Mouse (Mus musculus) spleen, postnatal 4 days (tissue): Measurements from ENCODE around the gene Plpp3.

ENCODE experiments used
- DNase-seq, 2 experiments: peaks; one replicate each; pipeline ENCODE4 v3.0.0; 2022; ENCODE audit warnings: low spot score in 2 of 2

Plpp3 gene

DNA sequence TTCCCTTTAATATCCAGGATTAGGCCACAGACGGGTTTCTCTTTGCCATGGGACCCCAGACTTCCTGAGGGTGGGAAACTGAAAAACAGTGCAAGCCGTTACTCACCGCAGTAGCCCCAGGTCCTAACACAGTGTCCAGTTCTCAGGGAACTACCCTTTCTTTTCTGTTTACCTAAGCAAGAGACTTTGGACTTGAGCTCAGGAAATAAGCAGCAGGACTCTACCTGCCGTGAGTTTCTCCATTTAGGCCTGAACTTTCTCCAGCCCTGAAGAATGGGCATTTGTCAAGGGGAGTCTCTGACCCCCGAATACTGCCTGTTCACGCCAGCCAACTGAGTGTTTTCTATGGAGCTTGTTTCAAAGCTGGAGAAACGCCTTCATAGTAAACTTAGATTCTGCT, 31.7 kb downstream of the Plpp3 start:
- no peak for DNase-seq

DNA sequence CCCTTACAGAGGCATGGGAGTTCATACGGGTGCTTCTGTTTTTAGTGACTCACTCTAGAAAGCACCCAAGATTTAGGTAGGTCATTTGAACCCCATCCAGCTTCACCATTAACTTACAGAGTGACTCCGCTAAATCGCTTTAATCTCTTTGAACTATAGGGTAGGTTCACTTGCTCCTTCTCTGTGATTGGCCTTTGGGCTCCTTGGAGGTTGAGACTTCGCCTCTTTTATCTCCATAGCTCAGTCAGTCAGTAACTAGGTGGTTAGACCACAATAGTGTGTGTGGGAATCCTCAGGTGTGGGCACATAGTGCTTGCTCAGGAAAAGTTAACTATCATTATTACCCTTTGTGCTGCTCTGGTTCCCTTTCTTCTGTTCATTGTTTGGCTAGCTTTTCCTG, 33.7 kb downstream of the Plpp3 start:
- no peak for DNase-seq

DNA sequence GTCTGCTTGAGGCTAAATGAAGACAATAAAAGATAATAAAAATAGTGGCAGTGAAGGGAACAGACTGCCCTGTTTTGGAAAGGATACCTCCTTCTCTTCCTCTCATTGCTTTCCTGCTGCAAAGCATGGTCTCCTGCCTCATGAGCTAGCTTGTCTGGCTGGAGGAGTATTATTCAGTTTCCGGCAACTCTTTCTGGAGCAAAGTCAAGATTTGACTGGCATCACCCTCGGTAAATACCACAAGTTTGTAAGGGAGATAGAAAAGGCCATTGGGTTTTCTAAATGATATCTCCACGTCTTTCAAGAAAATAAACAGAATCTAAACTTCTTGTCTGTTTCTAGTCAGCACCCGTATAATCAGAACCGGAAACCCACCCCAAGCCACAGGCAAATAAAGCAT, 34.4 kb downstream of the Plpp3 start:
- no peak for DNase-seq

DNA sequence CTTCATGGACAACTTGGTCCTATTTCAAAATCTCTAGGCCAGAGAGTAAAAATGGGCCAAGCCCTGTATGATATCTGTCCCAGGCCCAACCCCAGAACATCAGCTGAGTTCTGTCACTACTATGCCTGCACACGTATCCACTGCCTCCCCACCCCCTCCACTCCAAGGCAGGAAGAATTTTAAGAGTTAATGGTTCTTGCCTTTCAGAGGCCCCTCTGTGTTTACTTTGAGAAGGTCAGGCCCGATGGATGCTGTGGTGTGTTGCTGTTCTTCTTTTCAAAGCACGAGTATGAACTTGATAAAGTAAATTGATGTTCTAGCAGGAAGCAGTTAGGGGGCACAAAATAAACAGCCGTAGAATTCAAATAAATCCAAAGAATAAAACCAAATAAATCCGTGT, 35.5 kb downstream of the Plpp3 start:
- no peak for DNase-seq

DNA sequence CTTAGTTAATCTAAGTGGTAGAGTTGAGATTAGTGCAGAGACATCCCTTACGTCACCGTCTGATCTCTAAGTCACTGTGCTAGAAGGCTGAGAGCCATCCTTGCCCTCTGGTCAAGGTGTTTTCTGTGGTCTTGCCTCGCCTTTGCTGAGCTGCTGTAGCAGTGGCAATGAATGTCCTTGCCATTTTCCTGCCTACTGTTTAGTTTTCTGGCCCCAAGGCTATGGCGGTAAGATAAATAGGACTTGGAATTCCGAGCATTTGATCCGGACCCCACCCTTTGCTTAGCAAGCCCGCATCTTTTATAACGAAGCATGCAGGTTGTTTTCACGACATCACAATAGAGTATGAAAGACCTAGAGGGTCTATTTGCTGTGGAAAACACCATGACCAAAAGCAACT, 38.1 kb downstream of the Plpp3 start:
- no peak for DNase-seq

DNA sequence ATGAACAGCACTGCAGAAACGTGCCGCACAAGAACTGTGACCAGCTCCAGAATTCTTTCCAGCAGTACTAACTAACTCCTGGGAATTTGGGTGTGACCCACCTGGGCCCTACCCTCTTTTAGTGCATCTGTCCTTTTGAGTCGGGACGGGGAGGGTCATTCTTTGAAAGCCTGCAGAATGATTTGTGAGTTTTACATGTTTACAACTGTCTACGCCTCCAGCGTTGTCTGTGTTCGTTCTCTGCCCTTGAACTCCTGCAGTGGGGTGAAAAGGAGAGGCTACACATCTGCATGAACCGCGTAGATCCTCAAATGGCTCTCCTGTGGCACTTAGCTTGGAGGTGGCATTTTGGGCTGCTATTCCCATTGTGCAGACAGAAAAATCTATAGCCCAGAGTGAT, 39.0 kb downstream of the Plpp3 start:
- DNase-seq = no peak

DNA sequence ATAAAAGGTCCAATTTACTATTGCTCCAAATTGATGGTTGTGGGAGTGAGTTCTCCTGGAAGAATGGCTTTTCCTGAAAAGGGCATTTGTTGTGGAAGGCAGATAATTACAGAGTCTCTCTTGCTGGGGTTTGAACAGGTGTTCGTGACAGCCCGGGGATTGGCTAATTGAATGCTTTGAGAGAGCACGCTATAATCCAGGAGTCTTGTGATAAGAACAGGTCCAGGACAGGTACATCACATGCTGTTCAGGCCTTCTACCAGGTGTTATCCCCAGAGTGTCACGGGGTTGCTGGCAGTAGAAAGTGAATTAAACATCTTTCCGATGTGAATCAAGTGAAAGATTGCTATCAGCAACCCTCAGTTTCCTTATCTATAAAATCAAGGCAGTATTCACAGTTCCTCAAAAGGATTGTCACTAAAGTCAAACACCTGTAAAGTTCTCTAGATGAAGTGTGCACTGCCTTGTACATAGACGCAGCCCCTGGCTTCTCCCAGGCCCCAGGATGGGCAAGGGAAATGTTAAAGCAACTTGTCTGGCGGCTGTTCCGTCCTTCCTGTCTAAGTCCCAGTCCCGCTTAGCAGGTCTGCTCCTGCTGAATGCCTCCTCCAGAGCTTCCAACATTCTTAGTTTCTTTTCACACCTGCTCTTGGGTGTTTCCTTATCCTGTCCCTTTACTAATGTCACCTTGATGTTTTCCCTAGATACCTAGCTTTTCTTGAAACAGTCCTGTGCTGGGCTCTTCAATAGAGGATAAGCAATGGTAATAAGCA, 40.0 kb downstream of the Plpp3 start:
- no peak for DNase-seq

DNA sequence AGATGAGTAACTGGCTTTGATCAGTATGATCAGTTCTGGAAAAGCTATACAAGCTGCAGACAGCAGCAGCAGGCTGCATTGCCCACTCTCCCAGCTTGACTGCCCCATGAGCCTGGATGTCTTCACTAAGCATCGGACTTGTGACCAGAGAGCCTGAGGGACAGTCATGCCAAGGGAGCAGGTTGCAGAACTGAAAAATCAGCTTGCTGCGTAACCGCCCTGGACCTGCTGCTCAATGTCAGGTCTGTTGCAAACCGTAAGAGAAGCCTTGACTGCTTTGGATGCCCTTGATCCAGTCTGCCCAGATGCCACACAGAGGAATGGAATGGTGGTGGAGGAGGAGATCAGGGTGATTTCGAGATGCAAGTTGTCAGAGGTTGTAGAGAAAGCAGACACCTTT, 41.5 kb downstream of the Plpp3 start:
- DNase-seq = no peak

DNA sequence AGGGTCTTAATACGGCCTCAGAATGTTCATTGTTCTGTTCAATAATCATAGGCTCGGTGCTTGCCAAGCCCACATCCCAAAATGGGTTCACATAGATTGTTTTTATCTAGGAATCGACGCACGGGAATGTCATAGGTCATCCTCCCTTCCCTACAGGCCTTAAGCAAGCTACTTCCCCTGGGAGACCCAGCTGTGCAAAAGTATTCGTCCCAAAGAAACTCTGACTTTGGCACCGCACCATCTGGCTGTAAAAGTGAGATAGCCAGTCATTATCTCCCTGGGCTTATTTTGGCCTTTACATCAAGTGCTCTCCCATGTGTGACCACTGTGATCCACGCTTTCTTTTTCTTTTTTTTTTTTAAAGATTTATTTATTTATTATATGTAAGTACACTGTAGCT, 42.2 kb downstream of the Plpp3 start:
- no peak for DNase-seq

DNA sequence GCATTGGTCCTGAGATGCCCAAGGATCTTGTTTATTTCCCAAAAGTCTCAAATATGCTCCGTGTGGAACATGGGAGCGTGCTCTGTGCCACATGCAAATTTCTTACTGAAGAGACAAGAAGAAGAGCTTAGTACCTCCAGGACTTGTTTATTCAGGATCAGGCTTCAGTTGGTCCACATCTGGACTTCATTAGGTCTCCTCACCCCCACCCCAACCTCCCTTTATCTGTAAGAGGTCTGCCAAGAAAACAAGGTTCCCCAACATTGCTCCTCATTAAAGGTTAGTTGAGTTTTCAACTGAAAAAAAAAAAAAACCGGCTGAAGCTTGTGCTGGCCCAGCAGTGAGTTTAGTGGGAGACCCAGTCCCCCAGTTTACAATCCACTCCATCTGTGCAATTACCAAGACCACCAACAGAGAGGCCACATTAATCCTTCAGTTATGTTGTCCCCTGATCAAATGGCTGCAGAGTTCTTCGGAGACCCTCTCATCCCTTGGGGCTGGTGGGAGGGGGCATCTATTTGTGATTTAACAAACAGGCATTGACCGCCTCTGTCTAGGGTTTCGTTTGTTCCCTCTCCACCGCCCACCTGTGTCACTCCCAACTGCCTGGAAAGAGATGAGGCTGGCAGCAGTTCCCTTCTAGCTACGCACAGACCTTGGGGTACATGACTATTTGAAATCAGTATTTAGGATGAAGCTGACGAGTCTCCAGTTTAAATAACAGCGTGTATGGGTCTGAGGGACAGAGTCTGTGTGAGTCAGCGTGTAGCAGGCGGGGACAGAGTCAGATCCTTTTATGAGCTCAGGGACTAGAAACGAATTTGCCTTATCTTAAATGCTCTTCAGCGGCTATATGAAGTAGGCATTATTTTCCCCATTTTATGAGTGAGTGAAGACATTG, 43.7 kb downstream of the Plpp3 start:
- no peak for DNase-seq

DNA sequence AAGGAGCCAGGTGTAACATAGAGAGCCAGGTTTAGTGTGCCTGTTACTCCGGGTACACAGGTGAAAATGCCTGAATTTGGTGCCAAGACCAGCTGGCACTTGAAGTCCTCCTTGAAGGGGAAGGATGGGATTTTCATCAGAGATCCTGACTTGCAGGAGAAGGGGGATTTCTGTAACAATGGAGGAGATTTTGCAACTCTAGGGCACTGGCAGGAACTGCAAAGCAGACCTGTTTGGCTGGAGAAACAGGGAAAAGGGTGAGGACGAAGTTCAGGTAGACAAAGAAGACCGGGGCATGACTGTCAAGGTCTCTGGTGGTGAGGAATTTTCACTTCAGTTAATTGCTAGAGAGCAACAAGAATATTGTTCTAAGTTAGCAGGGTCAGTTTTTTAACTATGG, 45.3 kb downstream of the Plpp3 start:
- no peak for DNase-seq

DNA sequence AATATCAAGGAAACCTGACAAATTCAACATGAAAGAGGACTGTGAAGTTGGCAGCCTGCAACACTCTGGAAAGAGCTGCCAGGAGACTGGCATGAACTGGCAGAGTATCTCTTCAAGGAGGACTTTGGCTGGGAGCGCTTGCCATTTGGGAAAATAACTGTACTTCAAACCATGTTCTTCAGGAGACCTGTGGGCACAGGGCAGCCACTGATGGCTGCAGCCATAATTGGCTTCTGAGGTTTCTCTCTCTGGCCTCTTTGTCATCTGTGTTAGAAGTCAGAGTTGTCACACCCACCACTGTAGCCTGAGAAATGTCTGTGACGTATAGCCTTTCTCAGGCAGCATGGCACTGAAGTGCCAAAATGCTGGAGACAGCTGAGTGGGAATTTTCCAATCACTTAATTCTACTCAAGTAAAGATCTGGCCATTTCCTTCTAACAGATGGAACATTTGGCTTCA, 46.2 kb downstream of the Plpp3 start:
- DNase-seq = no peak

DNA sequence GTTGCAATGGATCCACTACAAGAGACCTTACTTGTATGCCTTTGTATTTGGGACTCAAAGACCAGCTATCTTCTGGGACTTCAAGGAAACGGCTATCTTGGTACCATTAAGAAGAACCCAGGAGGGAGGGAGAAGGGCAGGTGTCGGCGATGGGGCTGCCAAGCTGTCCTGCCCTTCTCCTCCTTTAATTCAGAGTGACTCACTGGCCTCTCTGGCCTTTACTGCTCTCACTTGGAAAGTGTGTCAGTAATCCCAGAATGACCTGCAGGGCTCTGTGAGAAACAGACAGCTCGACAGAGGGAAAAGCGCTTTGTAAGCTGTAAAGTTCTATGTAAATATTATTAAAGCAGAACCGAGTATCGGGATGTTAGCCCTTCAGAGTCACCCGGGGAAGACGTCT, 46.9 kb downstream of the Plpp3 start:
- DNase-seq = no peak

DNA sequence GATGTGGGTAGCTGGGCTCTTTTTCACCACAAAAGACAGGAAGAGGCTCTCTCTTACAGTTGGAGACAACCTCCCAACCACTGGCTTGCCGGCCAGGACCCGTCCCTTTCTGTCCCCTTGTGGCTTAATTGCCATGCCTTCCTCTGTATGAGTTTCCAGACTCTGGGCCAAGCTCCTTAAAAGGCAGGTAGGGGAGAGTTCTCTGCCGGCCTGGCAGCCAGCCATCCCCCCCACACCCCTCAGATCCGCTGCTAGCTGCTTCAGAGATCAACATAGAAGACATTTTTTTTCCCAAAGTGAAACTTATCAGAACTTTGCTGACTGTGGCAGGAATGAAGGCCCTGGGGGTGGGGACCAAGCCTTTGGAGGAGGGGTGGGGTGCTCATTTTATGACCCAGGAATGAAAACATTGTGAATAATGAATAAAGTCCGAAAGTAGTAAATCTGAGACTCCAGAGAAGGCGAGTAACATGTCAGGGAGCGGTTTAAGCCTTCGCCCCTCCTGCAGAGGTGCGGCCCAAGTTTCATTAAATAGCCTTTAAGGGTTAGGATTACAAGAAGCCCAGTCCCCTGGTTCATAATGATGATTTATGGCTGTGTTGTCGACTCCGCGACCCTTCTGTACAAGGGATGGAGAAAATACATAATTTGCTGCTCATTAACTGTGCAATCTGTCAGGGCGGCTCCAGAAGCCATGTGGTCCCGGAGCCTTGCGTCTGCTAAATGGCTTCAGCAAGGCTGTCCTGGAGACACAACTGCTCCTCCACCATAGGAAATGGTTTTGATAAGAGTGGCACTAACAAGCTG, 48.1 kb downstream of the Plpp3 start:
- no peak for DNase-seq

DNA sequence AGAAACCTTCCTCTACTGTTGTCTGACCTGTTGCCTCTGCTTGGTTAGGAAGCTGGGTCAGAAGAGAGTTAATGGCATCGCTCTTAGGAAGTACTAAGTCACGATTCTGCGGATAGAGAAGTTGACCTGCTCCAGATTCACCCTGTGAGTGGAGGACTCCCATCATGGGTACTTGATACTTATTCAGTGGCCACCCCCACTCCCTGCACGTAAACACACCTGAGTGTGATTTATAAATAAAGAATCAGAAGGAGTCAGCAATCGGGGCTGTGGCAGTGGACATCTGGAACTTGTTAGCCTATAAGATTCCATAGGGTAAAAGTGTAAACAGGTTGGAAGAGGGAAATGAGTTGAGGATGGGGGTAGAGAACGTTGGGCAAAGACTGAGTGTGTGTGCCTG, 49.0 kb downstream of the Plpp3 start:
- no peak for DNase-seq

DNA sequence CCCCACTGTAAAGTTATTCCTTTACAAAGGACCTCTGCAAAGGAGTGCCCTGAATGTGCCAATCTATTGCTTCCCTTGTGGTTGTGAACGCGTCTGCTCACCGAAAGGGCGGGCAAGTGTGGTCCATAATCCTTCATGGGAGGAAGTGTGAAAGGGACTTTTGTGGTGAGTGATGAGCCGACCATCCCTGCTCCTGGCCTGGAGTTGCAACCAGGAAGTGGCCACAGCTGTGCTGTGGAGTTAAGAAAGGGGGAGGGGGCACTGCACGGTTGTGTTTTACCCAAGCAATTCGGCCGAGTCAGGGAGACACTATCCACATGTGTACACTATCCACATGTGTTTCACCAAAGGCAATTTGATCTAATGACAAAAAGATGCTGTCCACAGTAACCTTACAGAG, 49.8 kb downstream of the Plpp3 start:
- DNase-seq = no peak

DNA sequence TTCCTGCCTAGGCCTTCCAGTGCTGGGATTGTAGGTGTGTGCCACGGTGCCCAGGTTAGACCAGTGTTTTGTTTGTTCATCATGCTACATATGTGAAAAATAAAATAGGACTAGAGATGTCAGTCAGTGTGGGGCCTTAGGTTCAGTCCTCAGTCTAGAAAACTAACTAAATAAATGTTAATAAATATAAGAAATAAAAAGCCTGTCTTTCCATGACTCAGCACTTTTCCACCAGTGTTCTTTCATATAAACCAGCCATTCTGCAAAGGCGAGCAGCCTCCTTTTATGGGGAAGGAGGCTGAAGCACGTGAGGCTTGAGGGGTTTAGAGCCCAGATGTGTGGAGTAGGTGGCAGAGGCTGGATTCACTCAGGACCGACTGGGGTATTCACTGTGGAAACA, 50.5 kb downstream of the Plpp3 start:
- DNase-seq = no peak

DNA sequence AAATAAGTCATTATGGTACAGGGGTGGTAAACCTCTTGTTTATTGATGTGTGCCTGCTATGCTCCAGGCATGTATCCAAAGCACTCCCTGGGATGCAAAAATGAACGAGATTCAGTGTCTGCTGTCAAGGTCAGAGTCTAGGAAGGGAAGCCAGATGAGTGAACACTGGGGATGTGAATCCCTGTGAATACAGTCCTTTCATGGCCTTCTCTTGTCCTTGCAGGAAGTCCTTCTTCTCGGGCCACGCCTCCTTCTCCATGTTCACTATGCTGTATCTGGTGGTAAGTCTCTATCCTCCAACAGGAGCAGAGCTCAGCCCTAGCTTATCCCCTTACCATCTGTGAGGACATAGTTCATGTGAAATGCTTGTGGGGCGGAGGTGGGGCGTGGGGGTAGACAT, 51.8 kb downstream of the Plpp3 start:
- no peak for DNase-seq

DNA sequence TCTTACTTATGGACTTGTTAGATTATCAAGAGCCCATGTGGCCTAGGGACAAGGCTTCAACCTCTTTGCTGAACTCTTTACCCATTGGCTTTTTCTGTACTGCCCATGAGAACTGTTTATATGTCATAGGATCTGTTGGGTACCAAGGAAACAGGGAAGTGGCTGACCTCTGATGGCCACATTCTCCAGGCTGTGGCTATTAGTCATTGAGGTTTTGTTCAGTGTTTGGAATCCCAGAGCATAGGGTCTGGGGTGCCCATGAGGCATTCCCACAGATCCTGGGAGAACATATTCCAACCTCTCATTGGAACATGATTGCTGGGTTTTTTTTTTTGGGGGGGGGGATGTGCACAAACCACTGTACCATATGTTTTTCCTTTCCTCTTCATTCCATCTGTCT, 56.2 kb downstream of the Plpp3 start:
- no peak for DNase-seq

DNA sequence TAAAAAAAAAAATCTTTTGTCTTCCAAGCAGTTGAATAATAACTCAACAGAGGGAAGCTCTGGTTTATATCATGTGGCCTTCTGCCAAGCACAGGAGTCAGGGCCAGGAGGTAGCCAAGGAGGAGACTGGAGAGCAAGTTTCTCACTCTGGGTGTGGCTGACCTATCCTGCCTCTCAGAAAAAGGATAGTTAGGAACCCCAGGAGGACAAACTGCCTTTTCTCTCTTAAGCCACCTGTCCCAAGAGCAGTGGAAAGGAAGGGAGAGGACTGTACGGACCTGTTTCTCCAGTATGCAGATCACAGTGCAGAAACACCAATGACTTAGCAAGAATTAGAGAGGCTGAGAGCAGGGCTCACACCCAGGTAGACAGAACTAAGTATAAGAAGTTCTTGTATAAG, 57.3 kb downstream of the Plpp3 start:
- no peak for DNase-seq

DNA sequence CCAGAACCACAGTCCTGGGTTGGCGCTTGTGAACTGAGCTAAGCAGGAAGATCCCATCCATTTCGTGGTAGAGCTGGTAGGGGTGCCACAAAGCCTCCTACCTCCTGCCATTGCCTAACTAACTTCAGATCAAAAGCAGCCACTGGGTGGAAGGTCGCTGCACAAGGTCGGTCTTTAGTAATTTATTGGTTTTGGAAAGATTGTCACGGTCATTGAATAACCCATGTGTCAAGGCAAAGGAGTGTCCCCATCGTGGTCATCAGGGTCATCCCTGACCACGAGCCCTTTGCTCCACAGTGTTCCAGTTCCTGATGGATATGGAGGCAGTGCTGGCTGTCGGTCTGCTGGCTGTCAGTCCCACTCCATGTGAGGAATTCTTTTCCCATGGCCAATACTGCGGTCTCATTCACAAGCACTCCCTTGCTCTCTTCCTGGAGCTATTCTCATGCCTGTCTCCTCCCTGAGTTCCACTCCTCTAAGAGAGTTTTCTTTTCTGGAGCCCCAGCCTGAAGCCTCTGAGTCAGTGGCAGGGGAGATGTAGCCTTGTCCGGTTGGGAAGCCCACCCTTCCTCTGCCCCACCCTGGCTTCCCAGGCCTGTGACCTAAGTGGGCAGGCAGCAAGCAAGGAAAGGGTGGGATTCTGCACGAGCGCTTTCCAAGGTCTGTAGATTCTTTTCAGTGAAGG, 58.7 kb downstream of the Plpp3 start:
- DNase-seq = no peak

DNA sequence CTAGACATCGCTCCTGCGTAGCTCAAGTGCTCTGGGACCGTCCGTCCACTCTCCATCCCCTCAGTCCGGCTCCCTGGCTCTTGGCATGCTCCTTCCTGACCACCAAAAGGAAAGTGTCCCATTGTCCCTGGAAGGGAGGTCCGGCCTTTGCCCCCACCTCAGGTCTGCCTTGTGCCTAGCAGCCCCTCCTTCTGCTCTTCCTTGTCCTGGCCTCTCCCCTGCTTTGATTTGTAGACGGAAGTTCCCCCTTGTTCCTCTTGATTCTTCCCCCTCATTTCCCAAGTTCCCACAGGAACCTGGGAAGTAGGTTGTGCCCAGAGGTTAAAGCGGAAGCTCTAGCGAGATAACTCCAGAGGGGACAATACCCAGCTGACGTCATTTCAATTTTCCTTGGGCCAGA, 61.1 kb downstream of the Plpp3 start:
- no peak for DNase-seq
